Mouse (Mus musculus) kidney, adult 8-10 months (tissue): Measurements from ENCODE around the gene Rims3.
A peak's percentile ranks its signal among the peaks of the same experiment; 100 is the strongest.

Experiments used
- DNase-seq, 2 experiments: peaks; one replicate each; pipeline ENCODE4 v3.0.0; 2022

The Rims3 gene

DNA sequence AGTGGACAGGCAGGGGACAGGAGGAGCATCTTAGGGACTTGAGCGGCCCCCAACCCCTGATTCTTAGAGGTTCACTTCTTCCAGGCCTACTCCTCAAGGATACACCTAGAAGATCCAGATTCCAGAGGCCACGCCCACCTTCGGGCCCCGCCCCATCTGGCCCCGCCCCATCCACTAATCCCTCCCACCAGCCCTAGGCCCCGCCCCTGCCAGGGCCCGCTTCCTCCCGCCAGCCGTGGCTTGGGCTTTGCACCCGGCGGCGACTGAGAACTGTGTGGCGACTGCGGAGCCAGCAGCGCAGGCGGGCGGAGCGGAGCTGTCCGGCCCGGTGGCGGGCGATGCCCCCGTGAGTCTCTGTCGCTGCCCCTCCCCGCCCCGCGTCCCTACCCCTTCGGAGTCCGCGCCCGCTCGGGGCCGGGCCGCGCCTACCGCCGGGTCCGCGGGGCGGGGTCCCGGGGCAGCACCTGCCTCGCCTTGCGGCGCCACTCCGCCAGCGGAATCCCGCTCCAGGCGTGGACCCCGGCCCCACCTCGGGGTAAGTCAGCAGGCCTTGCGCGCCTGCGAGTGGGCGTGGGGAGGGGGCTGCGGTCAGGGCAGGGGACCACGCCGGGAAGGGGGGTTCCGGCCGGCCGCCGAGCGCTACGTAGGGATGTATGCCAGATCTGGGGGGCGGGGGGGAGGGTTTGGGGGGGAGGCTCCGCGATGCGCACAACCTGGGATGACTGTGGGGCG lies at the start of gene Rims3:
Gene Rims3 (plus strand): TSS at position 229 of the 732 bp plus-strand sequence.
- DNase-seq = peak in 1 of 2 experiments; percentile 20

DNA sequence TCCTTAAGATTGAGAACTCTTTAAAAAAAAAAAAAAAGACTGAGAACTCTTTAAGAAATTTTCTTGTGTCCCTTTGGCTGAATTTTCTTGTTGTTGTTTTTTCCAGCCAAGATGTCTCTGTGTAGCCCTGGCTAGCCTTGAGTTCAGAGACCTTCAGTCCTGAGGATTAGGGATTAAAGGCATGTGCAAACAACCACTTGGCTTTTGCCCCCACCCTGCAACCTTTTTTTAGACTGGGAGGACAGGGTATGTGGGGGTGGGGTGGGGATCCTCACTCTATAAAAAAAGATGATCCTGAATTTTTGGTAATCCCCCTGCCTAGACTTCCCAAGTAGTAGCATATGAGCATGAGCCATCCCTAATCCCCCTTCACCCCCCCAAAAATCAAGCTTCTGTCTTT lies 48.8 kb upstream of the Rims3 start:
- peak in 1 of 2 experiments; percentile 43 for DNase-seq

DNA sequence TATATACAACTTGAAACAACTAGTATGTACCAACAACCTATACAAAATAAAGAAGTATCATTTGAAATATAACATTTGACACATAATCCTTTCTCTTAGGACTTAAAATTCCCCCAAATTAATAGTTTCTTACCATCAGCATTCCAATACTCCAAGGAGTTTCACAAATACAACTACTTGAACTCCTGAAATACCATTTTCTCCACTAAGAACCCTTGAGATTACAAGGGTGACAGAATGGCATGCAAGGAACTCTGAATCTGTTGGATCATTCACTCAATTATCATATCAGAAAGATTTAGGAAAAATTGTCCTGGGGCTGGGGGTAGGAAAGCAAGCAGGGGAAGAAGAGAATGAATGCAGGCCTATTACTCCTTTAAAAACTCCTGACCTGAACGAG lies 40.9 kb upstream of the Rims3 start:
- DNase-seq = no peak

DNA sequence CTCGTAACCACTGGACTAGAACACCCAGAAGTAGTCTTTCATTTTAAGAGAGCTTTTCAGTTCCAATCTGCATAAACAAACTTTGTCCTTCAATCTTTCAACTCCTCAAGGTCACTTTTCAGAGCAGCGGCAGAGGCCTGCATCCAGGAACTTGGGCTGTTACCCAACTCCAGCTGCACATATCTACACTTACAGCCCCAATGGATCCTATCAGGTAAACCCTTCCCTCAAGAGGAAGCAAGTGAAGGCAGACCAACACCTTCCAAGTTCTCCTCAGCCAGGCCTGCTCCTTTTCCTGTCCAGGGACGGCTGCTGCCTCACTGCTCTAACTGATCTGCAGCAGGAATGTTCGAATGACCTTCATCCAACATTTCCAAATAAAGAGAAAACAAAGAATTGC lies 40.4 kb upstream of the Rims3 start:
- DNase-seq = peak; percentile 73 to 90

DNA sequence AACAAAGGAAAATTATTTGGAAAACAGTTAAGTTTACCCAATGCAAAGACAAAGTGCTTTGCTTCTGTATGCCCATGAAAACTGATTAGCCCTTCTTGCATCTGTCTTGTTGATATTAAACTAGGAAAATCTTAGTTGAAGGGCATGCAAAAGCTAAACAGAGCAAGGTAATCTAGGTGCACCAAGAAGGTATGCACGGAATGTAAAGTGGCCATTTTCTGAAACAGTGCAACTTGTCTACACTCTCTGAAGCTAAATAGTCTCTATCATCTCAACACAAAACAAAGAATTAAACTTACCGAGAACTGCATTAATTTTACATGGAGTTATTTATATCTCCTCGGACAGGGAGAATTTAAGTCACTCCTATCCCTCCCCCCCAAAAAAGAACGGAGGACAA lies 39.5 kb upstream of the Rims3 start:
- no peak for DNase-seq

DNA sequence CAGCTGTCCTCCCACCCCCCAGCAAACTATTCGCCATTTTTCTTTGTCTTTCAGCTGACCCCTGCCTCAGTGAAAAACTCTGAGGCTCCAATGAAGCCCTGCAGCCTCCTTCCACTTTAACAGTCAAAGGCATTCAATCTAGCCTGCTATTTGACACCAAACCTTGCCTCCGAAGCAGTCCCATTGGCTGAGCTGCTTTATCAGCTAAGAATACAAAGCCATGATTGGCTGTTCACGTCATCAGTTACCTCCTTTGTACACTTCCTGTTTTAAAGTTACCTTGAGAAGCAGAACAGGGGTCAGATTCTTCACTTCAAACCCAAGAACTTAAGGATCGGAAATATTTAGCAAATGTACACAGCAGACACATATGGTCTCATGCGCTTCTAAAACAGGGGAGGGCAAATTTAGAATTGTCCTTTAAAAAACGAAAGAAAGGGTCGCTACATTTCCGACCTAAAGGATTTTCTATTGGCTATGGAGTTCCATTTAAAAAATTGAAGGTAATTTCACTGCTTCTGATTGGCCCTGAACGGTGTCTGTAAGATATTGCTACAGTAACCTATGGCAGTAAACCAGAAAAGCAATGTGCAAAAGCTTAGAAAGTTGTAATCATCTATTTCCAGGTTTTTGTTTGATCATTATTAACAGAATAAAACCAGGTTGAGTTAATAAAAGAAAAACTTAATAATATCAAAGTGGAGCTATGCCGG lies 38.8 kb upstream of the Rims3 start:
- peak; percentile 87 to 96 for DNase-seq

DNA sequence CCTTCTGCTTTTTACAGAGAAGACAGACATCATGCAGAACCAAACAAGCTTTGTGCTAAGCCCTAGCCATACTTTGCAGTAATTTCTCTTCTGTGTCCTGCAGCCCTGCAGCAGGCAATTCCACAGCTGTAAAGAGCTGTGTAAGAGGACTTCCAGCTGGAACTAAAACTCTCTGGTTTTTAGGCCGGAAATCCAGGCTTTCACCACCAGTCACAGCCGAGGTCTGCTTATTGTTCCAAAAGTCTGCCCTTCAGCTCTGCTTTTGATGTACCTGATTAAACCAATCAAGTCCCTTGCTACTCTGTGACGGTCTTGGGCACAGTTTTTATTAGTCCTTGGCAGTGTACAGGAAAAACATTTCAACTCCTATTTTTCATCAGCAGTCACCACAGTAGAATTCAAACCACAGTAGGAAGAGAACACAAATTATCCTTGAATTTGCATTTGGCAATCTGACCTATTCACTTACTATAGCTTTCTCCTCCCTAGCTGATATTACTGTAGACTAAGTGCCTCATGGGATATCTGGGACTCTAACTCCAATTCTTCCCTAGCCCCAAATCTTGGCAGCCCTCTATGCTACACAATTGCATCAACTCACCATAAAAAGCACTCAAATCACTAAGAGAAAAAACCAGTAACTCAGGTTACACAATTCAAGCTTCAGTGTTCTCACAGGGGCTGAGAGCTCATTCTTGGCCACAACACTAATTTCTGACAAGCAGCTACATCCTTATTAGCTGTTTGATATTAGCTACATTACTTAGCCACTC lies 37.4 kb upstream of the Rims3 start:
- peak in 1 of 2 experiments; percentile 32 for DNase-seq

DNA sequence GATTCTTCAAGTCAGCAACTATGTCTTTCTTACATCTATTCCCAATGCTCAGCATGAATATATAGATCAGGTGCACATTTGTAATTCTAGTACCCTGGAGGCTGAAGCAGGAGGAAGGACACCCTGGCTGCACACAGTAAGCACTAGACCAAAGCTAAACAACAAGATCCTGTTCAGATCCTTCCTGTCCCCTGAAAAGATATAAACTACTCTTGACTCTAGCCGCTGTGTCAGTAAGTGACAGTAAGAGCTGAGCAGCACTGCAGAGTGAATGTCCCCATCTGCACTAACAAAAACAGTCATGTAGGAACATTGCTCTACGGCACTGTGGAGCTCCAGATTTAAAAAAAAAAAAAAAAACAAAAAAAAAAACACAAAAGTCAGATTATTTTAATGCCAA lies 36.7 kb upstream of the Rims3 start:
- no peak for DNase-seq

DNA sequence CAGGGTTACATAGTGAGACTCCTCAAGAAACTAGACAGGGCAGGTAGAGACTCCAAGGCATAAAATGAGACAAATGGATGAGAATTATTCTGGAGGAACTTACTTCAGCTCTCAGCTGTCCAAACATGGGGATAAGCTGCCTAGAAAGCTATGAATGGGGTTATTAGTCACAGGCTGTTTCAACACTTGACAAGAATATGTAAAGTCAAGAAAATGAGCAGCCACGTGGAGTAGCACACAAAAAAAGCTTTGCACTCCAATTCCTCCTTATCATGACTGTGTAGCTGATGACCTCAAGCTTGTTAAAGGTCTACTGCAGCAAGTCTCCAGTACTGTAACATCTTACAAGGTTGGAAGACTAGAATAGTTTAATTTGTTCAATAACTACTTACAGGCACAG lies 35.3 kb upstream of the Rims3 start:
- DNase-seq = no peak

DNA sequence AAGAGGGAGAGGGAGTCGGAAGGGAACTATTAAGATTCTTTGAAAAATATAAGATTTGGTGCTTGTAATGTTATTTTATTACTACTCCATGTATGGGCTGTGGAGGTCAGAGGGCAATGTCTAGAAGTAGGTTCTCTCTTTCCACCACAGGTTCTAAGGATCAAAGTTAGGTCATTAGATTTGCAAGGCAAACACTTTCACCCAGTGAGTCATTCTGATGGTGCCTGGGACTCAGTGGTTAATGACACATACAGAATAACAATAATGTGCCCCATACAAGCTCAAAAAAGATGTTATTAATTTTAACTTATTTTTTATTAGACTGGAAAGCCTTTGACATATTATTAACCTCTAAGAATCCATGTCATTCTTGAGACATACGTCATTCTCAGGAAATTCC lies 34.7 kb upstream of the Rims3 start:
- DNase-seq = no peak

DNA sequence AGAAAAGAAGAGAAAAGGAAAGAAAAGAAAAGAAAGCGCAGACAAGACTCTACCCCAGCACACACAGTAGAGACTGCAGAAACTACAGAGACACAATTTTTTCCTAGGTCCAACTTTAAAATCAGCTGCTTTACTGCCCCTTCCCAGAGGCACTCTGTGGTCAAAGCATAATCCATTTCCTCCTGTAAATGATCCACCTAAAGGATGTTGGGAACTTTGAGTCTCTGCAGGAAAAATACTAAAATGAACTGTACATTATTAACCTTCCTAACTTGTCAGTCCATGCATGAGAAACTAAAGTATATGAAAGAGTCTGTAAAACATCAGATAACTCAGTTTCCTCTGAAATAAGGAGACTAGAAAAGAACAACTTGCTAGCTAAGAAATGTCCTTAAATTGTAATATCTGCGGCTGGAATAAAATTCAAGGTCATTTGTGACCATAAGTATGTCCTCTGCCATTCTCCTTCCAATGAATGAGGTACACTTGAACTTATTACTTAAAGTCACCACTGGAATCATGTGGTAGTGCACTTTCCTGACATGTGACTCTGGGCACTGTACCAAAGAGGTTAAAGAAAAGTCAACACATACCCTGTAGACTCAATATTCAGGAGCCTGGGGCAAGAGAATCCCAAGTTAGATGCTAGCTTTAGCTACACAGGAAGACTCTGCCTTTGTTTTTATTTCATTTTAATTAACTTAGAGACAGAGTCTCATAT lies 32.3 kb upstream of the Rims3 start:
- DNase-seq = peak; percentile 49 to 80

DNA sequence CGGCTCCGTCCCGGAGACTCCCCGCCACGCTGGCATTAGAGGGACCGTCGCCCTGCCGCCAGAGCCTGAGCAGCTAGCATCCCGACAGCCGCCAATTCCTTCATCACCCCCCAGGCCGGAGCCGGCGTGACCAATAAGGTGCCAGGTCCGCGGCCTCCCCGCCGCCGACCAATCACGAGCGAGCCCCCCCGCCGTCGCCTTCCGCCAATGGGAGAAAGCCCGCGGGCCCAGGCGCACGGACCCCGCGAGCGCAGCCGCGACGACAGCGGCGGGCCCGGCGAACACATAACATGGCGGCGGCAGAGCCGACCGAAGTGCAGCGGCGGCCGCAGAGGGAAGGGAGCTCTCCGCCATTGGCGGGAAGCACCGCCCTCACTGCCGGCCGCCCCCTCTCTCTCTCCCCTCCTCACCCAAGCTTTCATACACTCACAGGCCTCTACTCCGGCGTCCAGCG lies 29.5 kb upstream of the Rims3 start:
- DNase-seq = peak; percentile 95 to 96

DNA sequence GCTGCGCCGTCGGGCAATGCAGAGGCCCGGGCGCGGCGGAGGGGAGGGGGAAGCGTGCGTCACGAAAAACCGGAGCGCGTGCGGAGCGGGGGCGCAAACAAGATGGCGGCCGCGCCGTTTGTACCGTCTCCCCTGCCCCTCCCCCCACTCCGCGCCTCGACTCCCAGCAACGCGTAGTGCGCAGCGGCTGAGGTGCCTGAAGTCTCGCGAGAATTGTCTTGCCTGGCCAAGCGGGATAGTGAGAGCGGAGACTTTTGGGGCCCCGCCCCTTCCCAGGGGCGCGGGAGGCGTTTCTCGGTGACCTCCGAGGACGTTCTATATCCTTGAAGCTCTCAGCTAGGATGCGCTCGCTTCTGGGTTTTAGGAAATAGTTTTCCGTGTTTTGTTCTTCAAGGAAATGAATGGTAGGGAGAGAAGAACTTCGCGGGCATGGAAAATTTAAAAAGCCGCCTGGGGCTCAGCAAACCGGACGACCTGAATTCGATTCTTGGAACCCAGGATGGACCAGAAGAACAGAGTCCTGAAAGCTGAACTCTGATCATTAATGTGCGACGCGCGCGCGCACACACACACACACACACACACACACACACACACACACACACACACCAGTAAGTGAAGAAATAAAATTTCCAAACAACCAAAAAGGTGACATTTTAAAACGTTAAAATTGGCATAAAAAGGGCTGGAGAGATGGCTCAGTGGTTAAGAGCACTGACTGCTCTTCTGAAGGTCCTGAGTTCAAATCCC lies 28.9 kb upstream of the Rims3 start:
- peak; percentile 97 for DNase-seq

DNA sequence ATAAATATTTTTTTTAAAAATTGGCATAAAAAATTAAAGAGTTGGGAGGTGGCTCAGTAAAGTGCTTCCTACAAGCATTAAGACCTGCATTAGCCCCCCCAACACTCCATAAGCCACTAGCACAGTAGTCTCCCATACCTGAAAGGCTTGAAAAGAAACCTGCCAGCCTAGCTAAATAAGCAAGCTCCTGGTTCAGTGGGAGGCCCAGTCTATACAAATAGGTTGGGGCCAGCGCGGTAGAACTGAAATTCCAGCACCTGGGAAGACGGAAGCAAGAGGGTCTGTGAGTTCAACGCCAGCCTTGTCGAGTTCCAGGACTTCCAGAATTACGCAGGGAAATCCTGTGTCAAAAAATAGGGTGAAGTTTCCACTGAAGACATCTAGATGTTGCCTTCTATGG lies 28.2 kb upstream of the Rims3 start:
- DNase-seq = no peak

DNA sequence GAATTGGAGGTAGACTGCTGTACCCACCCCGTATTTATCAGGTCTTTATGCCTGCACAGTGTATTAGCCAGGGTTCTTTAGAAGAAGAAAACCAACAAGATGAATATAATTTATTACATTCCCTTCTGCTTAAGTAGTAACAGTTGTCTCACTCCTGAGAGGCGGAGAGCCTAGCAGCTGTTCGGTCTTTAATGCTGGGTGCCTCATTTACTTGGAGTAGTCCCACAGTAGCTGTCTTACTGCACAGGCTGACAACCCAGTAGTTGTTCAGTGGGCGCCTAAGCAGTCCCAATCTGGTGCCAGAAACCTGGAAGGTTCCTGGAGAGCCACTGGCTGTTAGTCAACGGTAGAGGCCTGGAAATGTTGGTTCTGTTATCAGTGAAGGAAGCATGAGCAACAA lies 23.8 kb upstream of the Rims3 start:
- DNase-seq = no peak

DNA sequence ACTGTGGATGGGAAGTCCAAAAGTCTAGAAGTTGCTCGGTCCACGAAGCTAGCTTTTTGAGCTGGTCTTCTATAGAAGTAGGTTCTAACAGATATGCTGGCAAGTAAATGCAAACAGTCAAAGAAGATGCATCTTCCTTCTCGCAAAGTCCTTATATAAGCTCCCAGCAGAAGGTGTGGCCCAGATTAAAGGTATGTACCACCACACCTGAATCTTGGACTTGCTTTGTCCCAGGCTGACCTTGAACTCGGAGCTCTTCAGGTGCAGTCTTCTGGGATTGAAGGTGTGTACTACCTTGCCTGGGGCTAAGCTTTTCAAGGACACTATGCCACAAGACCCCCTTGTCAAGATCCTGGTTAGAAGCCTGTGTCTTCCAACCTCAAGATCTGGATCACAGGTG lies 23.1 kb upstream of the Rims3 start, which contains the start of gene Nfyc:
Gene Nfyc (minus strand): TSS at position 101 of the 400 bp plus-strand sequence.
- no peak for DNase-seq

DNA sequence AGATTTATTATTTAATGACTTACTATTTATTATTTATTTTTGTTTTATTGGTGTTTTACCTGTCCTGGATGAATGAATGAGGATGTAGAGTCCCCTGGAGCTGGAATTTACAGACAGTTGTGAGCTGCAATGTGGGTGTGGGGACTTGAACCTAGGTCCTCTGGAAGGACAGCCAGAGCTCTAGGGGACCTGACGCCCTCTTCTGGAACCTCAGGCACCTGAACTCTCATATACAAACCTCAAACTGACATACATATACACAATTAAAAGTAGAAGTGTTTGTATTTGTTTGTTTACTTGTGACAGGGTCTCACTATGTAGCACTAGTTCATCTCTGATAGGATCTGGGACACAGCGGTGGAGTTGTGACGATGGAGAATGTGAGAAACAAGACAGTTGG lies 13.3 kb upstream of the Rims3 start:
- no peak for DNase-seq

DNA sequence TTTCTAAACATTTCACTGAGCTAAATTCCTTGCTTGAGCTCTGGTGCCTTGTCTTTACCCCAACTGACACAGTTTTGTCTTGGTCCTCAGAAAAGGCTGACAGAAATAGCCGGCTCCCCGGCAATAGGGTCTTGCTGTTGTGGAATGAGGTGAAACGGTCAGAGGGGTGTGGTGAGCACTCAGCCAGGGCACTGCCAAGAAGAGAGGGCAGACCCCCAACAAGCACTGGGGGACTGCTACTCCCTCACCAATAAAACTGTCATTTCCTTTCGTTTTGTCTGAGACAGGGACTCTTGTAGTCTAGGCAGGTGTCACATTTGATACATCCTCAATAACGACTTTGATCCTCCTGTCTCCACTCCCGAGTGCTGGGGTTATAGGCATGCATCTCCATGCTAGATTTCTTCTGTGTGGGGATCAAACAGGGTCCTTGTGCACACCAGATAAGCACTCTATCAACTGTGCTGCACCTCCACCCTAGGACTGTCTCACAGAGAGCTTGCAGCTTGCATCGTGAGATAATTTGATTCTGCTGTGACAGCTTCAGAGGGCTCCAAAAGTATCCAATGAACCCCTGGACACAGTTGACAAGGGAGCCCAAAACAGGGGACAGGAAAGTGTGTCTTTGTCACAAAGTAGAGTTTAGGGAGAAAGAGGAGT lies 10.1 kb upstream of the Rims3 start:
- no peak for DNase-seq

DNA sequence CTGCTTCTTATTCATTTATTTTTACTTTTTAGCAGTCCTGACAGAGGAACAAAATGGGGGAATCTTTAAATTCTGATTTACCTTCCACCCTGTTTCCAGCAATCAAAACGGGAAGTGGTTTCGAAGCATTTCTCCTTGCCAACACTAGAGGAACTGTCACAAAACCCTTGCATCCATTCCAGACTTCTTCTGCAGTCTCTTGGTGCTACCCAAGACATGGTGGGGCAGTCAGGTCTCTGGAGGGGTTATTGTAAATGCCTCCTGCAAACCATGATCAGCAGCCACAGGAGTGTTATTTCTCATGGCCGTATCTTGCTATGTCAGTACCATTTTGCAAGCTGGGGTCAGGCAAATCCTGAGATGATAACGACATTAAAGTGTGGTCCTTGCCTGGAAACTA lies 9.5 kb upstream of the Rims3 start:
- no peak for DNase-seq

DNA sequence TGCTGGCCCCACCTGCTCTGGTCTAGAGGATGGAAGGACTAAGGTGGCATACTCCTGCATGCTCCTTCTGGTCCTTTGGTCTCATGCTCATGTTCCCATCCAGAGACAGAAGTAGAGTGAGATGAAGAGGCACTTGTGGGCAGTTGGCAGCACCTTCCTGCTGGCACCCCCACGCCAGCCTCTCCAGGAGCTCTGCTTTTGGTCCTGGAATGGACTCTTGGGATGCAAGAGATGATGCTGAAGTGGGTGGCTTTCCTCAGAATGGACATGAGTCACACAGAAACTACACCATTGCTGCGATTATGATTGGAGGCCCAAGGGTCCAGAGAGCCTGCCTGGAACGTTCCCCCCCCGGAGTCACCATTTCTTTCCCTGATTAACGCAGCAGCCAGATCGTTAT lies 5.7 kb upstream of the Rims3 start:
- DNase-seq = no peak

DNA sequence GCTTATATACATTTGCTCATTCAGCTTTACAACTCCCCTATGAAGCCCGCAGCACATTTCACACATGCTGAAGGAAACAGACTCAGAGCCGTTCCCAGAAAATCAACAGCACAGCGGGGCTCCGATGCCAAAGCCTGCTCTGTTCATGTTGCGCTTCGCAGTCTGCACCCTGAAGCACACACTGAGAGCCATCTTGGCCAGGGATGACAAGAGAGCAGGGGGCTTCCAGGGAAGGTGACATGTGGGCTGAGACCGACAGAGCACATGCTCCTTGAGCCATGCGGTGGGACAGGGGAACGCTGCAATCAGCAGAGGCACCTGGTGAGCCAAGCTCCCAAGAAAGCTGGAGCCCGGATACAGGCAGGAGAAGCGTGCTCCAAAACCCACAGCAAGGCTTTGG lies 5.2 kb upstream of the Rims3 start:
- no peak for DNase-seq

DNA sequence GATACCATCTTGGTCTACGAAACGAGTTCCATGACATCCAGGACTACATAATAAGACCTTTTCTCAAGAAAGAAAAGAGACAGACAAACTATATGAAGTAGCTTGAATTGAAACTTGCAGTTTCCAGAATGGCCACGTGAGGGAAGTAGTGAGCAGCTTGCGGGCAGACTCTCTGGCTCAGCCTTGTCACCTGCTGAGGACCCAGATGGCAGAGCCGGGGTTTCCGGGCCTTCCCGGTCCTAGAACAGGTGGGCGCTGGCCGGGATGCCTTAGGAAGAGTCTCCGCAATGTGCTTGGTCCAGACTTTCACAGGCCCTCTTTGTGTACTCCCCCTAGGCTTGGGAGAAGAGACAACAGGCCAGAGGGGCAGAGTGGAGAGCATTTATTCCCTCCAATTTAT lies 3.7 kb upstream of the Rims3 start:
- DNase-seq = peak; percentile 28 to 60
